Mouse (Mus musculus) midbrain, embryonic 16.5 days (tissue): ENCODE results near the gene Zfp827. TPM values are rescaled to one million over a fixed set of nuclear protein-coding genes. Genes with fewer than 3 reads are reported as not detected.

Source experiments
- ATAC-seq: fragments of 200-750 bp; cut with Nextera tagmentation; 2 replicates; pipeline ENCODE4 v1.8.0; 2017; ENCODE audit warnings: moderate TSS enrichment
- H3K27ac ChIP-seq: fragments of 300-500 bp; sonication (generic); 2 replicates; pipeline ENCODE4 v1.5.1; 2014; ENCODE audit warnings: mild to moderate bottlenecking, low read length, mixed read lengths
- H3K27me3 ChIP-seq: fragments of 300-500 bp; sonication (generic); 2 replicates; pipeline ENCODE4 v1.6.1; 2014; ENCODE audit warnings: low read depth, low read length, mixed read lengths; ENCODE audit not compliant: control insufficient read depth, insufficient read depth
- H3K36me3 ChIP-seq: fragments of 300-500 bp; sonication (generic); 2 replicates; pipeline ENCODE4 v1.6.1; 2014; ENCODE audit warnings: mild to moderate bottlenecking, low read length, moderate library complexity, mixed read lengths; ENCODE audit not compliant: control insufficient read depth, insufficient read depth
- H3K4me1 ChIP-seq: fragments of 300-500 bp; sonication (generic); 2 replicates; pipeline ENCODE4 v1.6.1; 2014; ENCODE audit warnings: mild to moderate bottlenecking, low read length, mixed read lengths; ENCODE audit not compliant: control insufficient read depth, insufficient read depth
- H3K4me2 ChIP-seq: fragments of 300-500 bp; sonication (generic); 2 replicates; pipeline ENCODE4 v1.6.1; 2014; ENCODE audit warnings: mild to moderate bottlenecking, low read length, mixed read lengths
- H3K4me3 ChIP-seq: fragments of 300-500 bp; sonication (generic); 2 replicates; pipeline ENCODE4 v1.5.1; 2014; ENCODE audit warnings: low read depth, mild to moderate bottlenecking, low read length, moderate library complexity, mixed read lengths
- H3K9ac ChIP-seq: fragments of 300-500 bp; sonication (generic); 2 replicates; pipeline ENCODE4 v1.6.1; 2014; ENCODE audit warnings: low read depth, low read length, mixed read lengths
- H3K9me3 ChIP-seq: fragments of 300-500 bp; sonication (generic); replicated peaks from 2 replicates; pipeline ENCODE4 v1.6.1; 2014; ENCODE audit warnings: mild to moderate bottlenecking, low read length, mixed read lengths; ENCODE audit not compliant: control insufficient read depth, poor library complexity, severe bottlenecking
- WGBS: fragments of 180-500 bp; shearing (Covaris S2); extraction: QIAGEN DNeasy Blood & Tissue Kit; methylation state at CpG from one replicate; pipeline ENCODE4 v1.1.7; 2014; 5-methylcytosine and 5-hydroxymethylcytosine counted together
- polyA plus RNA-seq: library from polyadenylated mRNA; unstranded; fragments of >200 nt; fragmentation: Nextera tagmentation; extraction: Ambion mirVana; gene quantifications from 2 replicates; pipeline ENCODE4 v1.2.1, GENCODE M21; 2015

Gene Zfp827
- polyA plus RNA-seq, 1 experiment from 2014 or later, result 11.6 TPM

DNA sequence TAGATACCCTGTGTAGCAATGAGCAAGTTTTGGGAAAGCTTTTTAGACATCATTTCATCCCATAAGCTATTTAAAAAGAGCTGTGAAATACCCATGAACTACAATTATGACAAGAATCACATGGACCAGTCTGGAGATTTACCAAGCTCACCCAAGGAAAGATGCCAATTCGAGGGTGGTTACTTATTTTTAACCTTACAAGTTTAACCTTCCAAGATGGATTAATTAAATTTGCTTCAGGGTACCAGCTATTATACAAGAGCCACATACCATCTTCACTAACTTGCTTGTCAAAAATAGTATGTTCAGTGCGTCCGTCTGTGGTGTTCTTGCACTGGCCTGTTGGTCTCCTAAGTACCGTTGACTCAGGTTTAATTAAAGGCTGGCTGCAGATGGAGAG, 123.4 kb downstream of the Zfp827 start:
- Histone ChIP-seq H3K27me3 (no peaks in the 10 kb centered on the region), H3K9me3 (no peaks in the 10 kb centered on the region)
- ATAC-seq, result no peak

DNA sequence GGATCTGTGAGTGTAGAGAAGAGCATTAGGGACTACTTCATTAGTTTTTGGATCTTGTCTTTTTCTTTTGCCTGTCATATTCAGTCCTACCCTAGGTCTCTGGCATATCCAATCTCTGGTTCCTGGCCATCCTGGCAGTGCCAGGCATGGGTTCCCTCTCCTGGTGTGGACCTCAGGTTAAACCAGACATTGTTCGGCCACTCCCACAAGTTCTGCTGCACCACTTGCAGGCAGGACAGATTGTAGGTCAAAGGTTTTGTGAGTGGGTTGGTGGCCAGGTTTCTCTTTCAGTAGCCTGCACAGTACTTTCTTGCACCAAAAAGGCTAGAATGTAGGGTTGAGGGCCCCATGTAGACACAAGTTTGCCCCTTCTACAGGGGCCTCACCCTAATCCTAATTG, 125.0 kb downstream of the Zfp827 start:
- Histone ChIP-seq H3K4me2 (no peak overlapping the region), H3K9ac (no peak overlapping the region), H3K27ac (no peak overlapping the region), H3K9me3 (no peaks in the 10 kb centered on the region), H3K4me3 (no peak overlapping the region), H3K36me3 (peaks cover 5% of the 10 kb centered on the region), H3K4me1 (no peaks in the 10 kb centered on the region), H3K27me3 (no peaks in the 10 kb centered on the region)
- 94% methylated on average over 1 of the region's 1 CpGs for WGBS
- ATAC-seq, result no peak

More for the DNA sequence above, 123.4 kb downstream of the Zfp827 start:
- Histone ChIP-seq H3K4me1 (no peaks in the 10 kb centered on the region), H3K4me2 (no peak overlapping the region), H3K9ac (no peak overlapping the region), H3K27ac (no peak overlapping the region), H3K36me3 (peaks cover 2% of the 10 kb centered on the region; the same call in 1 of the 2 replicates), H3K4me3 (no peak overlapping the region)
- WGBS, result 90% methylated on average over 4 of the region's 4 CpGs

GRCm38 (mm10) chr8:79153637-79154036, 125.4 kb downstream of the Zfp827 start:
- 86% methylated on average over 4 of the region's 4 CpGs for WGBS

GRCm38 (mm10) chr8:79155556-79156161, 127.4 kb downstream of the Zfp827 start:
- H3K4me1 ChIP-seq, result no peaks in the 10 kb centered on the region
- no peaks in the 10 kb centered on the region for H3K27me3 ChIP-seq
- H3K9me3 ChIP-seq, result no peaks in the 10 kb centered on the region
- H3K4me2 ChIP-seq, result no peak overlapping the region
- no peak for ATAC-seq
- no peak overlapping the region for H3K4me3 ChIP-seq
- peaks cover 6% of the 10 kb centered on the region for H3K36me3 ChIP-seq
- H3K27ac ChIP-seq, result no peak overlapping the region
- WGBS, result 97% methylated on average over 10 of the region's 10 CpGs
- no peak overlapping the region for H3K9ac ChIP-seq

More at GRCm38 (mm10) chr8:79153637-79154036, 125.4 kb downstream of the Zfp827 start:
- no peak for ATAC-seq
- Histone ChIP-seq H3K9me3 (no peaks in the 10 kb centered on the region), H3K9ac (no peak overlapping the region), H3K27me3 (no peaks in the 10 kb centered on the region), H3K27ac (no peak overlapping the region), H3K4me2 (no peak overlapping the region), H3K4me1 (no peaks in the 10 kb centered on the region), H3K4me3 (no peak overlapping the region), H3K36me3 (peaks cover 5% of the 10 kb centered on the region)

DNA sequence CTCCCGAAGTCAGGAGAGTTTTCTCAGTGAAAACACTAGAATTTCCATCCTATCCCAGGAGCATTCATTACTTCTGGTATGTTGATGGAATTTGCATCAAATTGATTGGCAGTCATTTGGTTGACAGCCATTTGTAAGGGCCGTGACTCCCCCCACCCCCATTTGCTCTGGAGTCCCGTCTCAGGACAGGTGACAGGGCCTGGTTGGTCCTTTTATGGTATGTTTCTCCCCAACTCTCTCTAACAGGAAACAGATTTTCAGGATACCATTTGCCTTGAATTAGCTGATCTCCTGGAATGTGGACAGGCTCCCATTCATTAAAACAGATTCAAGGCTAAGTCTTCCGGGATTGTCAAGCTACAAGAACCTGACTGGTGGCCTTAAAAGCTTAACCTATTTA, 129.1 kb downstream of the Zfp827 start:
- Histone ChIP-seq H3K9me3 (no peaks in the 10 kb centered on the region), H3K27ac (no peak overlapping the region), H3K9ac (no peak overlapping the region), H3K27me3 (no peaks in the 10 kb centered on the region), H3K36me3 (peaks cover 8% of the 10 kb centered on the region), H3K4me3 (no peak overlapping the region), H3K4me2 (no peak overlapping the region), H3K4me1 (no peaks in the 10 kb centered on the region)
- 72% methylated on average over 4 of the region's 4 CpGs for WGBS
- ATAC-seq, result no peak

DNA sequence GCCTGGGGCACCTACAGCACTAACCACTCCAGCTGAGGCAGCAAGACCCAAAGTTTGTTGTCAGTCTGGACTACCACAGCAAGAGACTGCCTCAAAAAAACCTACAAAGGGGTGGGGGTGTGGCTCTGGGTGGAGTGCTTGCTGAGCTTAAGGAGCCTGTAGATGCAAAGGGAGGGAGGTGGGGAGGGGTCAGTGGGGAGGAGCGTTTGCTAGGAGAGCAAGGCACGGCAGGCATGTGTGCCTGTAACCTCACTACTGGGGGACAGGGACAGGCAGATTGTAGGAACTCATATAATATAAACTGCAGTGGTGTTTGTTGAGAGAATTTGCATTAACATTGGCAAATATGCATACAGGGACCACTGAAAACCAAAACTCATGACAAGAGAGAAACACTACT, 130.1 kb downstream of the Zfp827 start:
- no peak overlapping the region for H3K4me2 ChIP-seq
- H3K36me3 ChIP-seq, result peaks cover 8% of the 10 kb centered on the region
- ATAC-seq, result no peak
- no peaks in the 10 kb centered on the region for H3K27me3 ChIP-seq
- no peaks in the 10 kb centered on the region for H3K4me1 ChIP-seq
- no peak overlapping the region for H3K9ac ChIP-seq
- no peak overlapping the region for H3K27ac ChIP-seq
- WGBS, result 55% methylated on average over 2 of the region's 2 CpGs
- no peaks in the 10 kb centered on the region for H3K9me3 ChIP-seq
- H3K4me3 ChIP-seq, result no peak overlapping the region

DNA sequence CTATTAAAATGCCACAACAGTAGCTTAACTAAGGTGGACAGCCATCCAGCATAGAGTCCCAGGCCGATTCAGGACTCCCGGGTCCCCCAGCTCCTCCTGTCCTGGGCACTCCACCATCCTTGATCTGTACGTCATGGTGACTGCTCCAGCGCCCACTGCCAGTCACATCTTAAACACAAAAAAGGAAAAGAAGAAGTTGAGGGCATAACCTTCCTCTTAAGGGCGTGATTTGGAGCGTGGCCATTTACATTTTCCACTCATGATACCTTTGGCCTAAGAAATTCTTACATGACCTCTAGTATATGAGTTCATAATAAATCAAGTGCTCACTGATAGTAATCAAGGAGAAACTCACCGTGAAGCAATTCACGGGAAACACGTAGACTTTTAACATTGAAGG, 131.2 kb downstream of the Zfp827 start:
- Histone ChIP-seq H3K4me3 (no peak overlapping the region), H3K9me3 (no peaks in the 10 kb centered on the region), H3K27me3 (no peaks in the 10 kb centered on the region), H3K36me3 (peaks cover 8% of the 10 kb centered on the region), H3K27ac (no peak overlapping the region), H3K9ac (no peak overlapping the region), H3K4me1 (peaks cover 2% of the 10 kb centered on the region; the same call in 1 of the 2 replicates), H3K4me2 (no peak overlapping the region)
- ATAC-seq, result no peak
- WGBS, result 86% methylated on average over 9 of the region's 9 CpGs

- Histone ChIP-seq H3K9ac (no peak overlapping the region), H3K4me1 (peaks cover 2% of the 10 kb centered on the region; the same call in 1 of the 2 replicates), H3K27me3 (no peaks in the 10 kb centered on the region), H3K4me3 (no peak overlapping the region), H3K36me3 (peaks cover 8% of the 10 kb centered on the region), H3K27ac (no peak overlapping the region), H3K9me3 (no peaks in the 10 kb centered on the region), H3K4me2 (no peak overlapping the region)
- WGBS, result 73% methylated on average over 4 of the region's 4 CpGs
- no peak for ATAC-seq
These were observed 132.1 kb downstream of the Zfp827 start for GRCm38 (mm10) chr8:79160302-79160701.

DNA sequence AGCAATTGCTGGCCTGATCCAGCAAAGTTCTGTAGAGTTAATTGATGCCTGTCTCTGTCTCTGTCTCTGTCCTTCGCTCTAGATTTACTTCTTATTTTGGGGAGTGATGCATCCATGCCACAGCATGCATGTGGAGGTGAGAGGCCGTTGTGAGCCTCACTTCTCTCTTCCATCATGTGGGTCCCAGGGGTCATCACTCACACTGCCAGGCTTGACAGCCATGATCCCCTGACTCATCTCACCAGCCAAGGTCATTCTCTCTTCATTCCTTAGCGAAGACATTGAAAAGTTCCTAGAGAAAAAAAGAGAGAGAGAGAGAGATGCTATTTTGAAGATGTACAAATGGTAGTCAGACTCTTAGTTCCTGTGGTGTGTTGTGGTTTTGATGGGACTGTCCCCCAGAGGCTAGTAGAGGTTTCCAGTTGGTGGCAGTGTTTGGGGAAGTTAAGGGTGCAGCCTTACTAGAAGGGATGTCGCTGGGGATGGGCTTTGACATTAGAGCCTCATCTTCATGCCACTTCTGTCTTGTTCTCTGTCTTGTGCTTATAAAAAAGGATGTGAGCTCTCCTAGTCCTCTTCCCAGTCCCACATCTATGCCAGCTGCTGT, 133.0 kb downstream of the Zfp827 start:
- H3K36me3 ChIP-seq, result peaks cover 8% of the 10 kb centered on the region
- no peaks in the 10 kb centered on the region for H3K9me3 ChIP-seq
- ATAC-seq, result no peak
- no peak overlapping the region for H3K27ac ChIP-seq
- H3K4me3 ChIP-seq, result no peak overlapping the region
- no peak overlapping the region for H3K4me2 ChIP-seq
- peaks cover 2% of the 10 kb centered on the region; the same call in 1 of the 2 replicates for H3K4me1 ChIP-seq
- 92% methylated on average over 4 of the region's 4 CpGs for WGBS
- no peaks in the 10 kb centered on the region for H3K27me3 ChIP-seq
- no peak overlapping the region for H3K9ac ChIP-seq
